In genomic region chr11:117060706-117061337, GRCm38 (mm10) we compare ENCODE assay signal across 10 mouse cellular contexts. TPM values are rescaled to one million over a fixed set of nuclear protein-coding genes. Genes with fewer than 3 reads are reported as not detected.
DNase-seq lines count a peak whose midpoint lies in the region; ATAC-seq and TF ChIP-seq lines count a peak whose summit lies in the region.
"Had no signal": no experiment of that assay in that cellular context is flagged by ENCODE, and none has a peak within 500 bp of the region (broad histone marks: within the 10 kb centered on the region; RNA-seq: fewer than 3 reads in every experiment).

No protein-coding gene starts in this region.

- no peak for DNase-seq in heart, postnatal 25 days (ENCODE audit: low spot score)
- DNase-seq in midbrain, postnatal 0 days (ENCODE audit: low spot score), result no peak
- no peak for DNase-seq in gastrocnemius, adult 18-20 months (ENCODE audit: low spot score)
- DNase-seq in kidney, adult 2 months, result no peak
- DNase-seq: adrenal gland, adult 2 months; heart, adult 11 months had no signal

- TF ChIP-seq POLR2A in kidney, adult 2 months (IDR thresholded peaks at IDR 0.05; ENCODE audit: low read depth, low read length), result no peak

- TF ChIP-seq CTCF in midbrain, postnatal 0 days (IDR thresholded peaks at IDR 0.05), result peak; percentile 26; the same call in 1 of the 2 replicates
- no peak for TF ChIP-seq CTCF in kidney, adult 2 months (conservative IDR thresholded peaks at IDR 0.05; ENCODE audit: insufficient read depth, insufficient read length, low read depth, low read length)

- H3K36me3 ChIP-seq in heart, embryonic 14.5 days (ENCODE audit: control insufficient read depth, insufficient read depth, low read length), result no peaks in the 10 kb centered on the region
- no peaks in the 10 kb centered on the region for H3K36me3 ChIP-seq in embryonic facial prominence, embryonic 13.5 days
- H3K36me3 ChIP-seq in intestine, embryonic 16.5 days (ENCODE audit: control insufficient read depth, insufficient read depth, low read length), result no peaks in the 10 kb centered on the region
- no peaks in the 10 kb centered on the region for H3K36me3 ChIP-seq in midbrain, postnatal 0 days (ENCODE audit: insufficient read depth, low read length)
- no peaks in the 10 kb centered on the region for H3K36me3 ChIP-seq in kidney, adult 2 months (ENCODE audit: control insufficient read depth, insufficient read depth, low read length)

- H3K9ac ChIP-seq in heart, embryonic 14.5 days (ENCODE audit: low read length), result peak overlapping the region; percentile 36; the same call in 1 of the 2 replicates
- H3K9ac ChIP-seq in embryonic facial prominence, embryonic 13.5 days, result no peak overlapping the region
- H3K9ac ChIP-seq in intestine, embryonic 16.5 days (ENCODE audit: low read depth, low read length), result 0 out of 2 replicates have a peak overlapping the region, but pooled peaks have one; percentile 20
- no peak overlapping the region for H3K9ac ChIP-seq in midbrain, postnatal 0 days (replicated peaks; ENCODE audit: low read length, poor library complexity, severe bottlenecking)

- H3K4me2 ChIP-seq in heart, embryonic 14.5 days (ENCODE audit: low read length), result peak overlapping the region; percentile 58
- peak overlapping the region; percentile 39 for H3K4me2 ChIP-seq in embryonic facial prominence, embryonic 13.5 days
- no peak overlapping the region for H3K4me2 ChIP-seq in intestine, embryonic 16.5 days (ENCODE audit: low read depth, low read length)
- H3K4me2 ChIP-seq in midbrain, postnatal 0 days (ENCODE audit: low read depth, low read length, poor library complexity, severe bottlenecking), result peak overlapping the region; percentile 20; the same call in 1 of the 2 replicates

- WGBS in heart, embryonic 14.5 days, result 22% methylated on average over 9 of the region's 9 CpGs
- 25% methylated on average over 8 of the region's 9 CpGs for WGBS in embryonic facial prominence, embryonic 13.5 days
- WGBS in intestine, embryonic 16.5 days, result 30% methylated on average over 9 of the region's 9 CpGs
- 31% methylated on average over 7 of the region's 9 CpGs for WGBS in midbrain, postnatal 0 days
- WGBS in kidney, adult 2 months, result 31% methylated on average over 9 of the region's 9 CpGs

- H3K4me1 ChIP-seq in heart, embryonic 14.5 days (ENCODE audit: control insufficient read depth in 2 of 2, insufficient read depth in 2 of 2, low read length in 2 of 2), result peaks cover 18 to 28% of the 10 kb centered on the region in 2 experiments
- H3K4me1 ChIP-seq in embryonic facial prominence, embryonic 13.5 days, result peaks cover 15% of the 10 kb centered on the region
- H3K4me1 ChIP-seq in intestine, embryonic 16.5 days (ENCODE audit: control insufficient read depth, insufficient read depth, low read length), result 0 out of 2 replicates have a peak, but pooled peaks cover 4% of the 10 kb centered on the region
- H3K4me1 ChIP-seq in midbrain, postnatal 0 days (ENCODE audit: insufficient read depth, low read length), result 0 out of 2 replicates have a peak, but pooled peaks cover 3% of the 10 kb centered on the region
- H3K4me1 ChIP-seq in kidney, adult 2 months (ENCODE audit: control insufficient read depth, insufficient read depth, low read length), result no peaks in the 10 kb centered on the region

- H3K27ac ChIP-seq in heart, embryonic 14.5 days (replicated peaks in 1 of 2; ENCODE audit: control insufficient read depth in 1 of 2, insufficient read depth in 1 of 2, low read depth in 2 of 2, low read length in 2 of 2), result 0 out of 4 replicates have a peak overlapping the region, but pooled peaks of 1 of the 2 experiments have one; percentile 19
- H3K27ac ChIP-seq in embryonic facial prominence, embryonic 13.5 days, result no peak overlapping the region
- H3K27ac ChIP-seq in intestine, embryonic 16.5 days (ENCODE audit: low read length), result no peak overlapping the region
- peak overlapping the region; percentile 76 for H3K27ac ChIP-seq in midbrain, postnatal 0 days (ENCODE audit: low read depth, low read length)
- no peak overlapping the region for H3K27ac ChIP-seq in kidney, adult 2 months (ENCODE audit: insufficient read depth, low read depth, low read length)

- ATAC-seq in heart, embryonic 14.5 days (ENCODE audit: insufficient number of reproducible peaks, insufficient read depth, low FRiP score, low read depth), result no peak
- ATAC-seq in embryonic facial prominence, embryonic 13.5 days (ENCODE audit: insufficient number of reproducible peaks, insufficient read depth, low FRiP score, low TSS enrichment, low read depth), result no peak
- peak; percentile 41; the same call in 1 of the 2 replicates for ATAC-seq in intestine, embryonic 16.5 days
- no peak for ATAC-seq in midbrain, postnatal 0 days (ENCODE audit: low FRiP score)
- ATAC-seq in CD4-positive, CD25-positive, alpha-beta regulatory T cell, adult 4 months, result no peak

- H3K27me3 ChIP-seq in heart, embryonic 14.5 days (ENCODE audit: control insufficient read depth, insufficient read depth, low read length), result peaks cover 3% of the 10 kb centered on the region; the same call in 1 of the 2 replicates
- peaks cover 7% of the 10 kb centered on the region for H3K27me3 ChIP-seq in embryonic facial prominence, embryonic 13.5 days
- no peaks in the 10 kb centered on the region for H3K27me3 ChIP-seq in intestine, embryonic 16.5 days (replicated peaks; ENCODE audit: control insufficient read depth, insufficient read depth, low read length)
- H3K27me3 ChIP-seq in midbrain, postnatal 0 days (ENCODE audit: insufficient read depth, low read length), result no peaks in the 10 kb centered on the region
- H3K27me3 ChIP-seq in kidney, adult 2 months (replicated peaks; ENCODE audit: control insufficient read depth, insufficient read depth, low read length), result no peaks in the 10 kb centered on the region

- intact Hi-C loops in heart, postnatal 25 days (cut with DNase I), result no loop called here

- H3K4me3 ChIP-seq in heart, embryonic 14.5 days (ENCODE audit: control insufficient read depth in 1 of 2, insufficient read depth in 1 of 2, low read depth in 1 of 2, low read length in 2 of 2), result no peak overlapping the region; a peak in 1 of 4 replicates
- no peak overlapping the region for H3K4me3 ChIP-seq in embryonic facial prominence, embryonic 13.5 days
- no peak overlapping the region for H3K4me3 ChIP-seq in intestine, embryonic 16.5 days (ENCODE audit: low read length)
- H3K4me3 ChIP-seq in midbrain, postnatal 0 days (ENCODE audit: low read depth, low read length), result no peak overlapping the region
- no peak overlapping the region for H3K4me3 ChIP-seq in kidney, adult 2 months (ENCODE audit: insufficient read depth, low read depth, low read length)

- H3K9me3 ChIP-seq in heart, embryonic 14.5 days (ENCODE audit: control insufficient read depth, low read length), result no peaks in the 10 kb centered on the region
- H3K9me3 ChIP-seq in embryonic facial prominence, embryonic 13.5 days, result no peaks in the 10 kb centered on the region
- H3K9me3 ChIP-seq in intestine, embryonic 16.5 days (ENCODE audit: control insufficient read depth, low read length), result no peaks in the 10 kb centered on the region
- H3K9me3 ChIP-seq in midbrain, postnatal 0 days (ENCODE audit: low read length), result no peaks in the 10 kb centered on the region

RNA-seq across cellular contexts. Expression of gene Sec14l1, which starts 54.1 kb away (rescaled TPM):
- 33.2 and 34.2 TPM in 2 replicates for polyA plus RNA-seq in heart, embryonic 14.5 days (2014; fragmentation: Nextera tagmentation; extraction: Ambion mirVana)
- total RNA-seq in heart, postnatal 25 days (2021), result 10 to 100 TPM; 71.7 to 74.1 TPM
- polyA plus RNA-seq in embryonic facial prominence, embryonic 13.5 days (2015; fragmentation: Nextera tagmentation; extraction: Ambion mirVana), result 44.3 and 47.3 TPM in 2 replicates
- polyA plus RNA-seq in intestine, embryonic 16.5 days (2015; fragmentation: Nextera tagmentation; extraction: Ambion mirVana), result 28.5 and 29.5 TPM in 2 replicates
- total RNA-seq in midbrain, postnatal 0 days (2014; rRNA removed), result 63.5 and 71.1 TPM in 2 replicates
- polyA plus RNA-seq in midbrain, postnatal 0 days (2015; fragmentation: Nextera tagmentation; extraction: Ambion mirVana), result 48.0 and 49.2 TPM in 2 replicates
- 10 to 100 TPM; 52.1 to 53.3 TPM for total RNA-seq in gastrocnemius, adult 18-20 months (2021)
- 10 to 100 TPM; 11.9 to 18.9 TPM for polyA plus RNA-seq in CD4-positive, CD25-positive, alpha-beta regulatory T cell, adult 4 months (2017; shearing (Covaris generic))
- polyA plus RNA-seq in kidney, adult 2 months (2012; rRNA removed), result 49.1 and 52.2 TPM in 2 replicates

Comparison
In these comparisons a context has a peak if more than half of its experiments do, and no peak if none do; other contexts are left out.
1. H3K9ac ChIP-seq: peak in heart, embryonic 14.5 days (single experiment) and intestine, embryonic 16.5 days (single experiment); none in embryonic facial prominence, embryonic 13.5 days (single experiment) and midbrain, postnatal 0 days (single experiment).